Mouse (Mus musculus): ENCODE data around the gene Lpcat2.

- TF ChIP-seq CTCF (IDR thresholded peaks at IDR 0.05; ENCODE audit: low read depth) (no peak), EP300 (optimal IDR thresholded peaks at IDR 0.05) (no peak)
Observed at GRCm38 (mm10) chr8:92849261-92849660, 5.9 kb upstream of the Lpcat2 start.
